Mouse (Mus musculus) limb, embryonic 15.5 days (tissue): ENCODE results near the gene Mob3b. TPM values are rescaled to one million over a fixed set of nuclear protein-coding genes. Genes with fewer than 3 reads are reported as not detected.

Experiments used
- ATAC-seq: fragments of 200-750 bp; cut with Nextera tagmentation; 2 replicates; pipeline ENCODE4 v1.8.0; 2017; ENCODE audit warnings: low read depth, moderate TSS enrichment; ENCODE audit not compliant: insufficient number of reproducible peaks, low FRiP score, low TSS enrichment
- H3K27ac ChIP-seq: fragments of 300-500 bp; sonication (generic); 2 replicates; pipeline ENCODE4 v1.5.1; 2015; ENCODE audit warnings: moderate library complexity, mild to moderate bottlenecking, inconsistent platforms
- H3K27me3 ChIP-seq: fragments of 300-500 bp; sonication (generic); 2 replicates; pipeline ENCODE4 v1.6.1; 2015; ENCODE audit warnings: inconsistent platforms
- H3K36me3 ChIP-seq: fragments of 300-500 bp; sonication (generic); 2 replicates; pipeline ENCODE4 v1.6.1; 2015; ENCODE audit warnings: inconsistent platforms
- H3K4me1 ChIP-seq: fragments of 300-500 bp; sonication (generic); 2 replicates; pipeline ENCODE4 v1.6.1; 2015; ENCODE audit warnings: inconsistent platforms
- H3K4me2 ChIP-seq: fragments of 300-500 bp; sonication (generic); 2 replicates; pipeline ENCODE4 v1.6.1; 2015; ENCODE audit warnings: mild to moderate bottlenecking, inconsistent platforms
- H3K4me3 ChIP-seq: fragments of 300-500 bp; sonication (generic); 2 replicates; pipeline ENCODE4 v1.5.1; 2015; ENCODE audit warnings: mild to moderate bottlenecking, inconsistent platforms
- H3K9ac ChIP-seq: fragments of 300-500 bp; sonication (generic); 2 replicates; pipeline ENCODE4 v1.6.1; 2015; ENCODE audit warnings: inconsistent platforms
- H3K9me3 ChIP-seq: fragments of 300-500 bp; sonication (generic); 2 replicates; pipeline ENCODE4 v1.6.1; 2016; ENCODE audit warnings: inconsistent platforms
- WGBS: fragments of 180-500 bp; shearing (Covaris S2); methylation state at CpG from one replicate; pipeline ENCODE4 v1.1.7; 2015; 5-methylcytosine and 5-hydroxymethylcytosine counted together
- polyA plus RNA-seq: library from polyadenylated mRNA; unstranded; fragments of >200 nt; fragmentation: Nextera tagmentation; extraction: Ambion mirVana; gene quantifications from 2 replicates; pipeline ENCODE4 v1.2.1, GENCODE M21; 2015

Gene Mob3b
- polyA plus RNA-seq, 1 experiment from 2014 or later, result 12.8 TPM

GRCm38 (mm10) chr4:35145726-35146125 lies 11.6 kb downstream of the Mob3b start:
- no peak overlapping the region for H3K4me2 ChIP-seq
- no peak for ATAC-seq
- H3K9ac ChIP-seq, result no peak overlapping the region
- H3K27me3 ChIP-seq, result no peaks in the 10 kb centered on the region
- 83% methylated on average over 10 of the region's 10 CpGs for WGBS
- peaks cover 6% of the 10 kb centered on the region; the same call in 1 of the 2 replicates for H3K4me1 ChIP-seq
- H3K4me3 ChIP-seq, result no peak overlapping the region
- H3K9me3 ChIP-seq, result no peaks in the 10 kb centered on the region
- no peak overlapping the region for H3K27ac ChIP-seq
- no peaks in the 10 kb centered on the region for H3K36me3 ChIP-seq

- Histone ChIP-seq H3K9ac (no peak overlapping the region), H3K4me2 (peak overlapping the region; percentile 35)
- 0 out of 2 replicates have a peak, but pooled peaks have one; percentile 63 for ATAC-seq
These were observed 13.7 kb downstream of the Mob3b start for GRCm38 (mm10) chr4:35143472-35144102.

GRCm38 (mm10) chr4:35140317-35140716 lies 17.0 kb downstream of the Mob3b start:
- 50% methylated on average over 6 of the region's 6 CpGs for WGBS

More at GRCm38 (mm10) chr4:35143472-35144102, 13.7 kb downstream of the Mob3b start:
- H3K36me3 ChIP-seq, result no peaks in the 10 kb centered on the region
- H3K27ac ChIP-seq, result peak overlapping the region; percentile 80
- H3K4me1 ChIP-seq, result peaks cover 9% of the 10 kb centered on the region; the same call in 1 of the 2 replicates
- H3K4me3 ChIP-seq, result peak overlapping the region; percentile 2; the same call in 1 of the 2 replicates
- H3K27me3 ChIP-seq, result no peaks in the 10 kb centered on the region
- 37% methylated on average over 12 of the region's 12 CpGs for WGBS
- H3K9me3 ChIP-seq, result no peaks in the 10 kb centered on the region

DNA sequence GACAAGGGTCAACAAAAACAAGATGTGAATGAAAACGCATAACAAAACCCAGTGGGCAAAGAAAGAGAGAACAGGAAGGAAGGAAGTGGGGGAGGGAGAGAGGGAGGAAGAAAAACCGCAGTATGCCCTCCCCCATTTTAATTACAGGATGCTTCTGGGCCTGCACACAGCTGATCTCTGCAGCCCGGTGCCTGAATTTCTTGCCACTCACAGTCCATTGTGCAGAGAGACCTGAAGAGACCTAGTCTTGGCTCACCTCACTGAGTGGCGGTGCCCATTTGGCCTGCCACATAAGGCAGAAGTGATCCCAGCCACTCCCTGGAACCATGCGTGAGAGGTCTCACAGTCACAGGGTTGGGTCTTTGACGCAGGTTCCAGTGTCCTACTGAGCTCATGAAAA lies 19.2 kb downstream of the Mob3b start:
- no peaks in the 10 kb centered on the region for H3K27me3 ChIP-seq
- H3K4me3 ChIP-seq, result no peak overlapping the region
- H3K4me2 ChIP-seq, result no peak overlapping the region
- H3K4me1 ChIP-seq, result 0 out of 2 replicates have a peak, but pooled peaks cover 10% of the 10 kb centered on the region
- no peaks in the 10 kb centered on the region for H3K9me3 ChIP-seq
- 43% methylated on average over 6 of the region's 6 CpGs for WGBS
- ATAC-seq, result no peak
- no peak overlapping the region for H3K9ac ChIP-seq
- no peak overlapping the region for H3K27ac ChIP-seq
- H3K36me3 ChIP-seq, result no peaks in the 10 kb centered on the region

More at GRCm38 (mm10) chr4:35140317-35140716, 17.0 kb downstream of the Mob3b start:
- Histone ChIP-seq H3K27me3 (no peaks in the 10 kb centered on the region), H3K9me3 (no peaks in the 10 kb centered on the region), H3K4me1 (peaks cover 16% of the 10 kb centered on the region; the same call in 1 of the 2 replicates), H3K36me3 (no peaks in the 10 kb centered on the region), H3K4me3 (no peak overlapping the region), H3K4me2 (no peak overlapping the region), H3K9ac (no peak overlapping the region), H3K27ac (no peak overlapping the region)
- ATAC-seq, result no peak

DNA sequence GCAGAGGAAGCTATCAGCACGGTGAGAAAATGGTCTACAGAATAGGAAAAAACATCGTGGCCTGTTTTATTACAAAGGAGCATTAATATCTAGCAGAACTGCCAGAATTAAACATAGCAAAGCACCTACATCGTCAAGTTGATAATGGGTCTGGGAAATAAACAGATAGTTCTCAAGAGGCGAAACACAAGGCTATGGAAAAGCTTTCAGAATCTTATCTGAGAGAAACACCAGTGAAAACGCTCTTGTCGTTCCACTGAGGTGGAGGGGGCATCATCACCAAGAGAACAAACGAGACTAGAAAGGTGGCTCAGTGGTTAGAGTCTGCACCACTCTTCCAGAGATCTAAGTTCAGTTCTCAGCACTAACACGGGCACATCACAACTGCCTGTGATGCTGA lies 20.3 kb downstream of the Mob3b start:
- no peak for ATAC-seq
- Histone ChIP-seq H3K9me3 (no peaks in the 10 kb centered on the region), H3K9ac (no peak overlapping the region), H3K4me2 (no peak overlapping the region), H3K27me3 (no peaks in the 10 kb centered on the region), H3K36me3 (no peaks in the 10 kb centered on the region), H3K27ac (no peak overlapping the region), H3K4me1 (0 out of 2 replicates have a peak, but pooled peaks cover 10% of the 10 kb centered on the region), H3K4me3 (no peak overlapping the region)
- WGBS, result 79% methylated on average over 8 of the region's 8 CpGs

DNA sequence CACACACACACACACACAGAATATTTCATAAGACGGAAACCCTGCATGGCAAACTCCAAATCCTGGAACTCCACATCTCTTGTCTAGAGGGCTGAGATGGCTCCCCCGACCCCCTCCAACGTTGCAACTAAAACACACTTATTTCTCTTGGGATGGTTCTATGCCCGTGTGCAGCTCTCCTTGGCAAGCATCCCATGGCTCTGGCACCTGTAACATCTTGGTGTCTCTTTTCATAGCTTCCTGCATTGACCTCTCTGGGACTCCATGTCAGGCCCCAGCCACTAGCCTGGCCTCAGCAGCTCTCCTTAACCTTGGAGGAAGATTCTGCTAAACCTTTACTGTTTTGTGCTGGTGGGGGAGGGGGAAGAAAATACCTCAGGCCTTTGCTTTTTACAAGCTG lies 21.5 kb downstream of the Mob3b start:
- H3K9me3 ChIP-seq, result no peaks in the 10 kb centered on the region
- no peak overlapping the region for H3K27ac ChIP-seq
- H3K9ac ChIP-seq, result no peak overlapping the region
- WGBS, result 72% methylated on average over 4 of the region's 4 CpGs
- ATAC-seq, result no peak
- H3K36me3 ChIP-seq, result no peaks in the 10 kb centered on the region
- H3K27me3 ChIP-seq, result no peaks in the 10 kb centered on the region
- H3K4me3 ChIP-seq, result no peak overlapping the region
- 0 out of 2 replicates have a peak, but pooled peaks cover 10% of the 10 kb centered on the region for H3K4me1 ChIP-seq
- H3K4me2 ChIP-seq, result no peak overlapping the region

- Histone ChIP-seq H3K9ac (no peak overlapping the region), H3K9me3 (no peaks in the 10 kb centered on the region), H3K27ac (no peak overlapping the region), H3K27me3 (no peaks in the 10 kb centered on the region), H3K4me3 (no peak overlapping the region), H3K4me1 (peaks cover 10% of the 10 kb centered on the region; the same call in 1 of the 2 replicates), H3K36me3 (no peaks in the 10 kb centered on the region), H3K4me2 (no peak overlapping the region)
- 75% methylated on average over 15 of the region's 15 CpGs for WGBS
- no peak for ATAC-seq
These were observed 22.3 kb downstream of the Mob3b start for GRCm38 (mm10) chr4:35134846-35135611.

DNA sequence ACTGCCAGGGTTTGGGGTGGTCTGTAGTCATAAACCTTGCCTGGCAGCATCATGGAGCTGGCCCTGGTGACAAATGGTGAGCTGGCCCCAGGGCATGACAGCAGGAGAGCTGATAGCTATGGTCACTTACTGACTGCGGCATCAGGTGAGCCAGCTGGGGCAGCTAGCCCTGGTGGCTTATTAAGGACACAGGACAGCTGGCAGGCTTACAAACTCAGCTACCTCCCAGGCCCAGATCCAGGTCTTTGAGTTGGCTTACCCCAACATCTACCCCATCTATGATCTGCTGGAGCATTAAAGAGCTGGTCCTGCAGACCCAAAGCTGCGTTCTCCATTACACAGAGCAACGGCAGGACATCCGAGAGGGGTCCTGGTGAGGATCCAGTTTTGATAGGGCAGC lies 23.9 kb downstream of the Mob3b start:
- Histone ChIP-seq H3K9ac (no peak overlapping the region), H3K4me2 (no peak overlapping the region), H3K27me3 (no peaks in the 10 kb centered on the region), H3K27ac (no peak overlapping the region), H3K4me1 (peaks cover 10% of the 10 kb centered on the region; the same call in 1 of the 2 replicates), H3K9me3 (no peaks in the 10 kb centered on the region), H3K4me3 (no peak overlapping the region), H3K36me3 (no peaks in the 10 kb centered on the region)
- 76% methylated on average over 4 of the region's 4 CpGs for whole genome bisulfite sequencing
- ATAC-seq, result no peak

- H3K36me3 ChIP-seq, result no peaks in the 10 kb centered on the region
- H3K27ac ChIP-seq, result no peak overlapping the region
- ATAC-seq, result no peak
- no peak overlapping the region for H3K9ac ChIP-seq
- no peak overlapping the region for H3K4me2 ChIP-seq
- H3K4me3 ChIP-seq, result no peak overlapping the region
- H3K27me3 ChIP-seq, result no peaks in the 10 kb centered on the region
- 92% methylated on average over 4 of the region's 4 CpGs for WGBS
- no peaks in the 10 kb centered on the region for H3K9me3 ChIP-seq
- H3K4me1 ChIP-seq, result peaks cover 7% of the 10 kb centered on the region; the same call in 1 of the 2 replicates
These were observed 25.7 kb downstream of the Mob3b start for GRCm38 (mm10) chr4:35131592-35131991.

- H3K4me3 ChIP-seq, result no peak overlapping the region
- no peak overlapping the region for H3K4me2 ChIP-seq
- no peaks in the 10 kb centered on the region for H3K27me3 ChIP-seq
- WGBS, result 60% methylated on average over 6 of the region's 6 CpGs
- no peaks in the 10 kb centered on the region for H3K9me3 ChIP-seq
- no peak overlapping the region for H3K9ac ChIP-seq
- H3K27ac ChIP-seq, result no peak overlapping the region
- no peak for ATAC-seq
- no peaks in the 10 kb centered on the region for H3K36me3 ChIP-seq
- H3K4me1 ChIP-seq, result peaks cover 4% of the 10 kb centered on the region; the same call in 1 of the 2 replicates
These were observed 26.8 kb downstream of the Mob3b start for GRCm38 (mm10) chr4:35130411-35130948.

- Histone ChIP-seq H3K4me1 (peaks cover 8% of the 10 kb centered on the region; the same call in 1 of the 2 replicates), H3K27me3 (no peaks in the 10 kb centered on the region), H3K36me3 (no peaks in the 10 kb centered on the region), H3K9ac (no peak overlapping the region), H3K27ac (no peak overlapping the region), H3K4me2 (no peak overlapping the region), H3K9me3 (no peaks in the 10 kb centered on the region), H3K4me3 (no peak overlapping the region)
- WGBS, result 63% methylated on average over 6 of the region's 6 CpGs
- no peak for ATAC-seq
These were observed 29.5 kb downstream of the Mob3b start for GRCm38 (mm10) chr4:35127759-35128158.

- no peak for ATAC-seq
- 87% methylated on average over 9 of the region's 9 CpGs for WGBS
- no peaks in the 10 kb centered on the region for H3K9me3 ChIP-seq
These were observed 30.5 kb downstream of the Mob3b start for GRCm38 (mm10) chr4:35126776-35127175.

More at GRCm38 (mm10) chr4:35126776-35127175, 30.5 kb downstream of the Mob3b start:
- no peak overlapping the region for H3K27ac ChIP-seq
- H3K4me3 ChIP-seq, result no peak overlapping the region
- no peaks in the 10 kb centered on the region for H3K27me3 ChIP-seq
- no peak overlapping the region for H3K9ac ChIP-seq
- H3K4me1 ChIP-seq, result peaks cover 11% of the 10 kb centered on the region; the same call in 1 of the 2 replicates
- no peaks in the 10 kb centered on the region for H3K36me3 ChIP-seq
- H3K4me2 ChIP-seq, result no peak overlapping the region
